19 mouse cellular contexts compared by ENCODE assay signal in the genomic region with DNA sequence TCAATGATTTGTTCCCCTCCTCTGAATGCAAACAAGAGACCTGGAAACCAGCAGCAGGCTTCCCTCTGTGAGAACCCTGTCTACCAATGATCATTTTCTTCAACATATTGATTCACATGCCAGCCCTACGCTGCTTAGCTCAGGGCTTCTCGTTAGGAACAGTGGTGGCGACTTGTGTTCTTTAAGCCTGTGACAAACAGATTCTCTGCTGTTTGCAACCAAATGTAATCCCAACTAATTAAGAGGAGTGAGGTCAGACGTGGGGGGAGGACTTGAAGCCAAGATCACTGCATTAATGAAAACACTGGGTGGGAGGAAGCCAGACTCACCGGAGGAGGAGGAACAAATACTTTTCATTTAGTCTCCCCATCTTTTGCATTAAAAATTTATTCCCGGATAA. TPM values are rescaled to one million over a fixed set of nuclear protein-coding genes. Genes with fewer than 3 reads are reported as not detected.
"Had no signal": no experiment of that assay in that cellular context is flagged by ENCODE, and none has a peak within 500 bp of the region (broad histone marks: within the 10 kb centered on the region; RNA-seq: fewer than 3 reads in every experiment).

No protein-coding gene starts in this region.

- H3K4me1 ChIP-seq: midbrain, embryonic 10.5 days; neural tube, embryonic 15.5 days had no signal

- H3K27me3 ChIP-seq: midbrain, embryonic 12.5 days; neural tube, embryonic 13.5 days; neural tube, embryonic 15.5 days had no signal

- H3K4me2 ChIP-seq: lung, embryonic 14.5 days; midbrain, embryonic 12.5 days; neural tube, embryonic 13.5 days; neural tube, embryonic 15.5 days had no signal

- DNase-seq: lung, adult 18-20 months; lung, embryonic 14.5 days; lung, postnatal 10 days; lung, postnatal 4 days; right cerebral cortex, adult 18-20 months; right cerebral cortex, postnatal 25 days; right cerebral cortex, postnatal 4 days; spleen, adult 18-20 months; thymus, adult 18-20 months; thymus, postnatal 14 days; thymus, postnatal 36 days had no signal

- ATAC-seq: midbrain, embryonic 16.5 days had no signal

- H3K4me3 ChIP-seq: midbrain, embryonic 10.5 days; midbrain, embryonic 12.5 days; myocyte; neural tube, embryonic 13.5 days; neural tube, embryonic 15.5 days had no signal

- H3K27ac ChIP-seq: liver, embryonic 14.5 days; midbrain, embryonic 10.5 days; midbrain, embryonic 12.5 days; neural tube, embryonic 13.5 days; neural tube, embryonic 15.5 days had no signal

- H3K36me3 ChIP-seq: midbrain, embryonic 10.5 days; midbrain, embryonic 12.5 days; neural tube, embryonic 13.5 days; neural tube, embryonic 15.5 days had no signal

- H3K9me3 ChIP-seq: midbrain, embryonic 10.5 days; midbrain, embryonic 12.5 days; neural tube, embryonic 13.5 days; neural tube, embryonic 15.5 days had no signal

- H3K9ac ChIP-seq: liver, embryonic 14.5 days; lung, embryonic 14.5 days; midbrain, embryonic 12.5 days; neural tube, embryonic 13.5 days; neural tube, embryonic 15.5 days had no signal

RNA-seq across cellular contexts. Expression of a gene that starts 27.6 kb away (rescaled TPM):
- polyA plus RNA-seq: liver, embryonic 14.5 days; liver, embryonic 16.5 days; myocyte had no signal
